Mouse (Mus musculus) heart, embryonic 13.5 days (tissue): ENCODE data around the gene 4930449I24Rik. TPM values are rescaled to one million over a fixed set of nuclear protein-coding genes. Genes with fewer than 3 reads are reported as not detected.
"Not testable (repeated sequence)": the region's sequence is repeated elsewhere in the genome, so short reads cannot be mapped to it uniquely, and the experiment has no call there.

ENCODE experiments used
- ATAC-seq: fragments of 200-750 bp; cut with Nextera tagmentation; 2 replicates; pipeline ENCODE4 v1.8.0; 2017; ENCODE audit warnings: moderate TSS enrichment; ENCODE audit not compliant: insufficient number of reproducible peaks, low FRiP score, low TSS enrichment; ENCODE audit errors: extremely low read depth
- H3K27ac ChIP-seq: fragments of 300-500 bp; sonication (generic); replicated peaks from 2 replicates; pipeline ENCODE4 v1.5.1; 2015; ENCODE audit warnings: moderate library complexity, mild to moderate bottlenecking, inconsistent platforms
- H3K27me3 ChIP-seq: fragments of 300-500 bp; sonication (generic); replicated peaks from 2 replicates; pipeline ENCODE4 v1.6.1; 2015; ENCODE audit warnings: mild to moderate bottlenecking, inconsistent platforms
- H3K36me3 ChIP-seq: fragments of 300-500 bp; sonication (generic); 2 replicates; pipeline ENCODE4 v1.6.1; 2015; ENCODE audit warnings: mild to moderate bottlenecking, inconsistent platforms
- H3K4me1 ChIP-seq: fragments of 300-500 bp; sonication (generic); 2 replicates; pipeline ENCODE4 v1.6.1; 2015; ENCODE audit warnings: inconsistent platforms
- H3K4me2 ChIP-seq: fragments of 300-500 bp; sonication (generic); 2 replicates; pipeline ENCODE4 v1.6.1; 2015; ENCODE audit warnings: inconsistent platforms, mild to moderate bottlenecking, moderate library complexity
- H3K4me3 ChIP-seq: fragments of 300-500 bp; sonication (generic); 2 replicates; pipeline ENCODE4 v1.5.1; 2015; ENCODE audit warnings: moderate library complexity, mild to moderate bottlenecking, inconsistent platforms
- H3K9ac ChIP-seq: fragments of 300-500 bp; sonication (generic); 2 replicates; pipeline ENCODE4 v1.6.1; 2015; ENCODE audit warnings: inconsistent platforms, mild to moderate bottlenecking, moderate library complexity
- H3K9me3 ChIP-seq: fragments of 300-500 bp; sonication (generic); 2 replicates; pipeline ENCODE4 v1.6.1; 2016; ENCODE audit warnings: inconsistent platforms
- WGBS: fragments of 180-500 bp; shearing (Covaris S2); methylation state at CpG from one replicate; pipeline ENCODE4 v1.1.7; 2015; ENCODE audit warnings: mixed read lengths; 5-methylcytosine and 5-hydroxymethylcytosine counted together
- polyA plus RNA-seq: library from polyadenylated mRNA; unstranded; fragments of >200 nt; fragmentation: Nextera tagmentation; extraction: Ambion mirVana; gene quantifications from 2 replicates; pipeline ENCODE4 v1.2.1, GENCODE M21; 2015

The 4930449I24Rik gene
- not detected in 2 replicates for polyA plus RNA-seq

- not testable (repeated sequence) for H3K36me3 ChIP-seq, H3K27me3 ChIP-seq, H3K27ac ChIP-seq, H3K4me1 ChIP-seq, H3K4me3 ChIP-seq, ATAC-seq, H3K9ac ChIP-seq, H3K4me2 ChIP-seq, H3K9me3 ChIP-seq
- WGBS, result no CpG with 5 or more reads among the region's 5 CpGs
Observed at GRCm38 (mm10) chr5:146502099-146502498, at the start of gene 4930449I24Rik. TSS of gene 4930449I24Rik (plus strand) at chr5:146502399.

- no peaks in the 10 kb centered on the region for H3K9me3 ChIP-seq
- H3K4me2 ChIP-seq, result no peak overlapping the region
- no peaks in the 10 kb centered on the region for H3K36me3 ChIP-seq
- no peak overlapping the region for H3K4me3 ChIP-seq
- H3K27ac ChIP-seq, result no peak overlapping the region
- H3K27me3 ChIP-seq, result no peaks in the 10 kb centered on the region; the same call in 1 of the 2 replicates
- no peaks in the 10 kb centered on the region for H3K4me1 ChIP-seq
- 78% methylated on average over 6 of the region's 6 CpGs for WGBS
- no peak for ATAC-seq
- no peak overlapping the region for H3K9ac ChIP-seq
Observed at GRCm38 (mm10) chr5:146453556-146453955, 48.6 kb upstream of the 4930449I24Rik start.

- Histone ChIP-seq H3K4me2 (no peak overlapping the region), H3K4me3 (no peak overlapping the region), H3K27ac (no peak overlapping the region), H3K4me1 (no peaks in the 10 kb centered on the region), H3K27me3 (peaks cover 6% of the 10 kb centered on the region), H3K9me3 (no peaks in the 10 kb centered on the region), H3K36me3 (no peaks in the 10 kb centered on the region), H3K9ac (no peak overlapping the region)
- WGBS, result 75% methylated on average over 8 of the region's 8 CpGs
- ATAC-seq, result no peak
Observed at GRCm38 (mm10) chr5:146461612-146462011, 40.6 kb upstream of the 4930449I24Rik start.

- Histone ChIP-seq H3K9me3 (no peaks in the 10 kb centered on the region), H3K4me3 (no peak overlapping the region), H3K4me1 (no peaks in the 10 kb centered on the region), H3K36me3 (no peaks in the 10 kb centered on the region), H3K27me3 (peaks cover 6% of the 10 kb centered on the region), H3K4me2 (no peak overlapping the region), H3K9ac (no peak overlapping the region), H3K27ac (no peak overlapping the region)
- 86% methylated on average over 19 of the region's 19 CpGs for WGBS
- ATAC-seq, result no peak; the same call in 1 of the 2 replicates
Observed at GRCm38 (mm10) chr5:146466663-146467062, 35.5 kb upstream of the 4930449I24Rik start.

GRCm38 (mm10) chr5:146468311-146468710 lies 33.9 kb upstream of the 4930449I24Rik start:
- Histone ChIP-seq H3K4me3 (no peak overlapping the region), H3K9ac (no peak overlapping the region), H3K4me1 (no peaks in the 10 kb centered on the region), H3K27ac (no peak overlapping the region), H3K36me3 (no peaks in the 10 kb centered on the region), H3K9me3 (no peaks in the 10 kb centered on the region), H3K4me2 (no peak overlapping the region), H3K27me3 (peaks cover 6% of the 10 kb centered on the region)
- 81% methylated on average over 9 of the region's 9 CpGs for WGBS
- ATAC-seq, result no peak

- no peak for ATAC-seq
- Histone ChIP-seq H3K4me3 (no peak overlapping the region), H3K4me1 (no peaks in the 10 kb centered on the region), H3K36me3 (no peaks in the 10 kb centered on the region), H3K27me3 (peaks cover 4% of the 10 kb centered on the region), H3K27ac (no peak overlapping the region), H3K9ac (no peak overlapping the region), H3K9me3 (no peaks in the 10 kb centered on the region), H3K4me2 (no peak overlapping the region)
- WGBS, result 83% methylated on average over 9 of the region's 9 CpGs
Observed at GRCm38 (mm10) chr5:146470821-146471220, 31.4 kb upstream of the 4930449I24Rik start.

- H3K27ac ChIP-seq, result no peak overlapping the region
- H3K36me3 ChIP-seq, result no peaks in the 10 kb centered on the region
- no peak overlapping the region for H3K4me2 ChIP-seq
- H3K27me3 ChIP-seq, result no peaks in the 10 kb centered on the region
- no peak overlapping the region for H3K4me3 ChIP-seq
- no peaks in the 10 kb centered on the region for H3K9me3 ChIP-seq
- H3K9ac ChIP-seq, result no peak overlapping the region
- 67% methylated on average over 5 of the region's 5 CpGs for WGBS
- ATAC-seq, result no peak
- no peaks in the 10 kb centered on the region for H3K4me1 ChIP-seq
Observed at GRCm38 (mm10) chr5:146471311-146471710, 30.9 kb upstream of the 4930449I24Rik start.

- no peak for ATAC-seq
Observed at GRCm38 (mm10) chr5:146471821-146472220, 30.4 kb upstream of the 4930449I24Rik start.

GRCm38 (mm10) chr5:146479564-146479963 lies 22.6 kb upstream of the 4930449I24Rik start:
- H3K27me3 ChIP-seq, H3K4me2 ChIP-seq, H3K4me3 ChIP-seq, ATAC-seq, H3K27ac ChIP-seq, H3K36me3 ChIP-seq, H3K9ac ChIP-seq, H3K9me3 ChIP-seq, H3K4me1 ChIP-seq: not testable (repeated sequence)
- WGBS, result 6% methylated on average over 4 of the region's 4 CpGs

More at GRCm38 (mm10) chr5:146471821-146472220, 30.4 kb upstream of the 4930449I24Rik start:
- H3K9ac ChIP-seq, result no peak overlapping the region
- no peaks in the 10 kb centered on the region for H3K27me3 ChIP-seq
- no peak overlapping the region for H3K4me2 ChIP-seq
- H3K27ac ChIP-seq, result no peak overlapping the region
- WGBS, result 85% methylated on average over 12 of the region's 12 CpGs
- no peak overlapping the region for H3K4me3 ChIP-seq
- H3K36me3 ChIP-seq, result no peaks in the 10 kb centered on the region
- no peaks in the 10 kb centered on the region for H3K9me3 ChIP-seq
- H3K4me1 ChIP-seq, result no peaks in the 10 kb centered on the region

GRCm38 (mm10) chr5:146481665-146482064 lies 20.5 kb upstream of the 4930449I24Rik start, which contains the start of gene Gm6408:
TSS of gene Gm6408 (plus strand) at chr5:146481965.
- H3K4me3 ChIP-seq, H3K27me3 ChIP-seq, ATAC-seq, H3K9ac ChIP-seq, H3K4me2 ChIP-seq, H3K9me3 ChIP-seq, H3K4me1 ChIP-seq, H3K27ac ChIP-seq, H3K36me3 ChIP-seq: not testable (repeated sequence)
- WGBS, result 45% methylated on average over 3 of the region's 3 CpGs

- H3K27me3 ChIP-seq, ATAC-seq, H3K36me3 ChIP-seq, H3K4me2 ChIP-seq, H3K4me3 ChIP-seq, H3K27ac ChIP-seq, H3K9me3 ChIP-seq, H3K9ac ChIP-seq, H3K4me1 ChIP-seq: not testable (repeated sequence)
- WGBS, result 9% methylated on average over 3 of the region's 4 CpGs
Observed at GRCm38 (mm10) chr5:146488959-146489358, 13.2 kb upstream of the 4930449I24Rik start.

GRCm38 (mm10) chr5:146491063-146491462 lies 11.1 kb upstream of the 4930449I24Rik start, which contains the start of gene Gm6370:
TSS of gene Gm6370 (plus strand) at chr5:146491363.
- WGBS, result no CpG with 5 or more reads among the region's 5 CpGs
- H3K36me3 ChIP-seq, H3K9ac ChIP-seq, H3K4me1 ChIP-seq, H3K9me3 ChIP-seq, H3K27ac ChIP-seq, H3K27me3 ChIP-seq, ATAC-seq, H3K4me3 ChIP-seq, H3K4me2 ChIP-seq: not testable (repeated sequence)
